Mouse (Mus musculus) lung, adult 10 weeks (tissue): Measurements from ENCODE around the gene D330020A13Rik. TPM values are rescaled to one million over a fixed set of nuclear protein-coding genes. Genes with fewer than 3 reads are reported as not detected.

Source experiments
- polyA plus RNA-seq: library from polyadenylated mRNA; stranded (reverse); fragments of 350-450 nt; fragmentation: Illumina TruSeq; extraction: RNeasy Lipid Tissue Mini Kit (QIAGEN cat#74804); gene quantifications from one replicate; pipeline ENCODE4 v1.2.3, GENCODE M21; 2014; ENCODE audit warnings: low read depth, low replicate concordance; ENCODE audit not compliant: insufficient read depth

D330020A13Rik gene
- not detected for polyA plus RNA-seq

DNA sequence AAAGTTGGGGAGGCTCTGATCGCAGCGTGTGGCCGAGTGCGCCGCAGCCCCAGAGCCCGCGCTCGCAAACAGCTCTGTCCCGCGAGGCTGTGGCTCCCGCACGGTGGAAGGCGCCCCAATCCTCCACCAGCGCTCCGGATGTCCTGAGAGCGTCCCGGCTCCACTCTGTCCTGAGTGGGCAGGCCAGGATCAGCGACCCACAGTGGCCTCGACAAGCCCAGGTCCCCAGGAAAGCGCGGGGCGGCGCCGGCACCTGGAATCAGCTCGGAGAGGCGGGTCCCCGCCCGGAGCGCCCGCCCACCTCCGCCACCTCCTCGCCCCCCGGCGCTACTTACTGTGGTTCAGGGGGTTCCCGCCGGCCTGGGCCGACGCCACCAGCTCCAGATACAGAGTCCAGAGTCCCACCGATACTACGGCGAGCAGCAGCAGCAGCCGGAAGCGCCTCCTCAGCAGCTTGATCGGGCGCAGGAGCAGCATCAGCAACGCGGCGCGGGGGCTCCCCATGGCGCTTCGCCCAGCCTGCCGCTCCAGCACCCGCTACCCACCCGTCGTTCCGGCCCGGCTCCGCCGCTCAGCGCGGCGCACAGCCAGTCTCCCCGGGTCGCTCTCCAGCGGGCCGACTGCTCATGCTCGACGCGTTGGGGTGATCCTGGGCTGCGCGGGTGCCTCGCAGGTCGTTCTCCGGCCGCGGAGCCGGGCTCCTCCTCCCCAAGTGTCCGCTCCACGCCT, at the start of gene D330020A13Rik, which contains the start of gene B4galnt3:
D330020A13Rik (plus strand) TSS at position 309 of the 729 bp plus-strand sequence.
B4galnt3 (minus strand) TSS at position 504 of the 729 bp plus-strand sequence.

Other genes with a start within 250 kb of the D330020A13Rik start
- gene Ninj2, start 201.0 kb upstream of the D330020A13Rik start, polyA plus RNA-seq = 0.53 TPM
- gene B4galnt3, start 195 bp downstream of the D330020A13Rik start, polyA plus RNA-seq = not detected
- gene Kdm5a, start 69.8 kb downstream of the D330020A13Rik start, polyA plus RNA-seq = 6.6 TPM
- 3.0 TPM for gene Ccdc77, start 70.0 kb downstream of the D330020A13Rik start, polyA plus RNA-seq
- 12.8 TPM for gene Il17ra, start 168.9 kb downstream of the D330020A13Rik start, polyA plus RNA-seq
- gene Tmem121b, start 199.4 kb downstream of the D330020A13Rik start, polyA plus RNA-seq = 0.46 TPM
- gene Hdhd5, start 237.0 kb downstream of the D330020A13Rik start, polyA plus RNA-seq = 10.5 TPM